Mouse (Mus musculus): ENCODE data around the gene Tlr6.

DNA sequence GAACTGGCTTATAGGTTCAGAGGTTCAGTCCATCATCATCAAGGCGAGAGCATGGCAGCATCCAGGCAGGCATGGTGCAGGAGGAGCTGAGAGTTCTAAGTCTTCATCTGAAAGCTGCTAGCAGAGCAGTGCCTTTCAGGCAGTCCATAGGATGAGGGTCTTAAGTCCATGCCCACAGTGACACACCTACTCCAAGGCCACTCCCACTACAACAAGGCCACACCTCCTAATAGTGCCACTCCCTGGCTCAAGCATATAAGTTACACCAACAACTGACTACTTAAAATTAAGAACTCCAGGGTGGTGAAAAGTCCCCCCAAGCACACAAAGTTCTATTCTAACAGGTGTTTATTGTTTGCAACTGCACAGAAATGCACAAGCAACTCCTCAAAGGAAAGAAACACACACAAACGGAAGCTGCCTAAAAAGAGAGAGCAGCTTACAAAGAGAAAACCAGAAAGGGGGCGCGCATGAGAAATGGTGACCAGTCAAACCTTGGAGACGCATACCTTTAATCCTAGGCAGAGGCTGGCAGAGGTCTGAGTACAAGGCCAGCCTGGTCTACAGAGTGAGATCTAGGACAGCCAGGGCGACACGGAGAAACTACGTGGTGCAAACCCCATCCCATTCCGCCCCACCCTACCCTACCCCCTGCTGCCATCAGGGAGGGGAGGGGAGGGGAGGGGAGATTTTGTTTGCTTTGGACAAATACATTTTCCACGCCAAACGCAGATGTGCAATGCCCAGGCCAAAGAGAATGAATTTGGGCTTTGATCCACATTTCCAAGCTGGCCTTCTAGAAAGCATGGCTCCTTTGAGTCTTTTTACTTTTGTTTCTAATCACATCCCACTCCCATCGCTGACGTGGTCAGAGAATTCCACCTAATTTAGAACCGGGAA is 9.3 kb upstream of the Tlr6 start:
- TF ChIP-seq POLR2A (IDR thresholded peaks at IDR 0.05; ENCODE audit: control insufficient read depth, low read depth, low read length) (no peak), CTCF (IDR thresholded peaks at IDR 0.05; ENCODE audit: control insufficient read depth, insufficient read depth, insufficient replicate concordance, low read depth, low read length) (no peak)

All from testis, adult 2 months (tissue).